Mouse (Mus musculus) intestine, embryonic 16.5 days (tissue): ENCODE measurements at regions not wholly inside any gene's neighbourhood (a gene's known extent, or its start where the extent isn't known, plus 50 kb on each side); places are given as distances from the start of the nearest gene placed in this dataset.

Experiments used
- ATAC-seq: fragments of 200-750 bp; cut with Nextera tagmentation; 2 replicates; pipeline ENCODE4 v1.8.0; 2017; ENCODE audit warnings: moderate TSS enrichment, moderate library complexity
- H3K27ac ChIP-seq: fragments of 300-500 bp; sonication (generic); 2 replicates; pipeline ENCODE4 v1.5.1; 2014; ENCODE audit warnings: mild to moderate bottlenecking, low read length
- H3K27me3 ChIP-seq: fragments of 300-500 bp; sonication (generic); replicated peaks from 2 replicates; pipeline ENCODE4 v1.6.1; 2014; ENCODE audit warnings: low read length, control low read depth, mixed read lengths; ENCODE audit not compliant: control insufficient read depth, insufficient read depth
- H3K36me3 ChIP-seq: fragments of 300-500 bp; sonication (generic); 2 replicates; pipeline ENCODE4 v1.6.1; 2014; ENCODE audit warnings: low read length, control low read depth; ENCODE audit not compliant: control insufficient read depth, insufficient read depth
- H3K4me1 ChIP-seq: fragments of 300-500 bp; sonication (generic); 2 replicates; pipeline ENCODE4 v1.6.1; 2014; ENCODE audit warnings: low read length, control low read depth, mixed read lengths; ENCODE audit not compliant: control insufficient read depth, insufficient read depth
- H3K4me2 ChIP-seq: fragments of 300-500 bp; sonication (generic); 2 replicates; pipeline ENCODE4 v1.6.1; 2014; ENCODE audit warnings: low read depth, low read length, control low read depth
- H3K4me3 ChIP-seq: fragments of 300-500 bp; sonication (generic); 2 replicates; pipeline ENCODE4 v1.5.1; 2014; ENCODE audit warnings: mild to moderate bottlenecking, low read length
- H3K9ac ChIP-seq: fragments of 300-500 bp; sonication (generic); 2 replicates; pipeline ENCODE4 v1.6.1; 2014; ENCODE audit warnings: low read depth, low read length
- H3K9me3 ChIP-seq: fragments of 300-500 bp; sonication (generic); 2 replicates; pipeline ENCODE4 v1.6.1; 2016; ENCODE audit warnings: low read length, control low read depth; ENCODE audit not compliant: control insufficient read depth
- WGBS: fragments of 180-500 bp; shearing (Covaris S2); extraction: QIAGEN DNeasy Blood & Tissue Kit; methylation state at CpG from one replicate; pipeline ENCODE4 v1.1.7; 2014; 5-methylcytosine and 5-hydroxymethylcytosine counted together

DNA sequence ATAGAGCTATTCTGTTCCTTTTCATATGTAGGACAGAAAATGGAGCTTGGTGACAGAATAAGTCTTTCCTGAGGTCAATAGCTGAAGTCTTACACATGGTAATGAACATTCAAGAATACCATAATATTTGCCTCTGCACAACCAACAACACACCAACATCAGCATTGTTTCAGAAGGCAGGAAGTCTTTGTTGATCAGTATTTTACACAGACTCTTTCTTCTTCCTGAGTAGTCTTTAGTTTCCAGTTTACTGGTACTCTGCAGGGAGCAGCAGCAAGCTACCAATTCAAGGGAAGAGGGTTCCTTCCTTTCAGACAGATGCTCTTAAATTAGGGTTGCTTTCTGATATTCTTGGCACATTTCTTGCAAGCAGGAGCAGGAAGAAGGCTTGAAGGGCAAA, 1170.7 kb upstream of the Sel1l start:
- Histone ChIP-seq H3K27me3 (no peaks in the 10 kb centered on the region), H3K4me3 (no peak overlapping the region), H3K9me3 (no peaks in the 10 kb centered on the region), H3K27ac (no peak overlapping the region), H3K4me1 (no peaks in the 10 kb centered on the region), H3K4me2 (no peak overlapping the region), H3K9ac (no peak overlapping the region), H3K36me3 (no peaks in the 10 kb centered on the region)
- ATAC-seq, result no peak

DNA sequence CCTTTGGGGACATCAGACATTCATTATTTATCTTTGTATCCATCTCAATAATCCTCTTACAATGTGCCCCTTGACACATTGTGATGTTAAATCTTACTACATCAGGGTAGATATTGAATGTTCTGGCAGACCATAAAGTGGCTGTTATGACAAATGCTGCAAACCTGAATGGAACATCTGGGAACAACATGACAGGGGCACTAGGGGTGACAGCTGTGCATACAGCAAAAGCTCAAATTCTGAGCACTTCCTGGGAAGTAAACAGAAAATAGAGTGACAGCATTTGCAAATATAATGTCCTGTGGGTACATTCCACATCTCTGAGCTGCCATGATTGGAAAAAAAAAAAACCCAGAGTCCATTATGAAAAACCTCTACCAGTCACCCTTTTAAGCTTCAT, 1162.6 kb upstream of the Sel1l start:
- ATAC-seq, result no peak
- no peak overlapping the region for H3K27ac ChIP-seq
- no peaks in the 10 kb centered on the region for H3K27me3 ChIP-seq
- no peak overlapping the region for H3K9ac ChIP-seq
- no peaks in the 10 kb centered on the region for H3K36me3 ChIP-seq
- H3K4me2 ChIP-seq, result no peak overlapping the region
- no peaks in the 10 kb centered on the region for H3K4me1 ChIP-seq
- no peak overlapping the region for H3K4me3 ChIP-seq
- H3K9me3 ChIP-seq, result no peaks in the 10 kb centered on the region

DNA sequence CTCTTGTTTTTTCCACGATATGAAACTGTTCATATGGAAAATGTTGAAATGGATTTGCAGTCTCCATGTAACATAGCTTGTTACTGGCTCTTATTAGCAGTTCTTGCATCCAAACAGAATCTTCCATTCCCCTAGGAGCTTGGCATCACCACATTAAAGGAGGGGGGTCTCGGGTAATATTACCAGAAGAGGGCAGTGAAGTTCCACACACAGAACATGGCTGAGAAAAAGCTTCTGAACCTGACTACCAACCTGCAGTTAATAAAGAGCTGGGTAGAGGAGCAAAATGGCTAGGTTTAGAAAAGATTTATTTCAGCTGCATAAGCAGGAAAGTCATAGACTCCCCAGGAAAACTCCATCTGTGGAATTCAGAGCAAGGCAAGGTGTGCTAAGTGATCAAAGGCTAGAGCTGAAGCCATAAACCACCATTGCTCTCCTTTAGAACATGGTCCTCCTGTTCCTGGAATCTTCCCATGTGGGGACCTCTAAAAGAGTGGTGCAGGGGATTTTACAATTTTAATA, 1157.9 kb upstream of the Sel1l start:
- 47% methylated on average over 2 of the region's 2 CpGs for WGBS
- Histone ChIP-seq H3K36me3 (no peaks in the 10 kb centered on the region), H3K4me1 (no peaks in the 10 kb centered on the region), H3K27ac (no peak overlapping the region), H3K9me3 (no peaks in the 10 kb centered on the region), H3K27me3 (no peaks in the 10 kb centered on the region), H3K9ac (no peak overlapping the region), H3K4me3 (no peak overlapping the region), H3K4me2 (no peak overlapping the region)
- ATAC-seq, result no peak

GRCm38 (mm10) chr12:93003125-93003524, 1154.2 kb upstream of the Sel1l start:
- ATAC-seq, result no peak
- Histone ChIP-seq H3K4me2 (no peak overlapping the region), H3K4me1 (no peaks in the 10 kb centered on the region), H3K36me3 (no peaks in the 10 kb centered on the region), H3K4me3 (no peak overlapping the region), H3K9me3 (no peaks in the 10 kb centered on the region), H3K27me3 (no peaks in the 10 kb centered on the region), H3K9ac (no peak overlapping the region), H3K27ac (no peak overlapping the region)
- 82% methylated on average over 4 of the region's 4 CpGs for WGBS

DNA sequence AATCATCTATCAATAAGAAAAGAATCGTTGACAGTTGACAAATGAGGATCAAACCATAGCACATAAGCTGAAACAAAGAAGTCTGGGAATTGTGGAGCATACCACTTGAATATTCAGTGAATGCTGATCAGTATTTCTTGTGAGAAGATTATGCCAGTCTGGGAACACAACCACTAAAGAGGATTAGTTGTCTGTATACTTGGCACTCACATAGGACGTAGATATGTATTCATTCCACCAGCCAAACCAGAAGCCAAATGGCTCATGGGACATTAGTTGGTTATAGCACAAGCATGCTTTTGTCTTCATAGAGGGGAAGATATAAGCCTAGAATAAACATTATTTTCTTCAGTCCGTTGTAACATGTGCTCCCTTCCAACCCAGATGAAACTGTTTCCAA, 1126.7 kb upstream of the Sel1l start:
- no peaks in the 10 kb centered on the region for H3K36me3 ChIP-seq
- no peaks in the 10 kb centered on the region for H3K4me1 ChIP-seq
- no peak overlapping the region for H3K27ac ChIP-seq
- 70% methylated on average over 3 of the region's 3 CpGs for WGBS
- no peak overlapping the region for H3K4me2 ChIP-seq
- no peaks in the 10 kb centered on the region for H3K9me3 ChIP-seq
- H3K27me3 ChIP-seq, result no peaks in the 10 kb centered on the region
- no peak for ATAC-seq
- H3K9ac ChIP-seq, result no peak overlapping the region
- no peak overlapping the region for H3K4me3 ChIP-seq

DNA sequence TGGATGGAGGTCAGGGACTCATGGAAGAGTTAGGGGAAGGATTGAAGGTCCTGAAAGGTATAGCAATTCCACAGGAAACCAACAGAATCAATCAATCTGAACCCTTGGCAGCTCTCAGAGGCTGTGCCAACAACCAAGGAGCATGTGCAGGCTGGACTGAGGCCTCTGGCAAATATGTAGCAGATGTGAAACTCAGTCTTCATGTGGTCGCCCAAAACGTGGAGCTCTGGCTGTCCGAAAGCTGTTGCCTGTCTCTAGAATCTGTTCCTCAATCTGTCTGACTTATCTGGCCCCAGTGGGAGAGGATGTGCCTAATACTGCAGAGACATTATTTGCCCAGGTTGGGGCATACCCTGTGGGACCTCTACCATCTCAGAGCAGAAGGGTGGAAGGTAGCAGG, 1095.4 kb upstream of the Sel1l start:
- no peak for ATAC-seq
- Histone ChIP-seq H3K36me3 (no peaks in the 10 kb centered on the region), H3K9me3 (no peaks in the 10 kb centered on the region), H3K4me1 (no peaks in the 10 kb centered on the region), H3K4me2 (no peak overlapping the region), H3K27ac (no peak overlapping the region), H3K4me3 (no peak overlapping the region), H3K9ac (no peak overlapping the region), H3K27me3 (no peaks in the 10 kb centered on the region)
- WGBS, result 90% methylated on average over 3 of the region's 3 CpGs

DNA sequence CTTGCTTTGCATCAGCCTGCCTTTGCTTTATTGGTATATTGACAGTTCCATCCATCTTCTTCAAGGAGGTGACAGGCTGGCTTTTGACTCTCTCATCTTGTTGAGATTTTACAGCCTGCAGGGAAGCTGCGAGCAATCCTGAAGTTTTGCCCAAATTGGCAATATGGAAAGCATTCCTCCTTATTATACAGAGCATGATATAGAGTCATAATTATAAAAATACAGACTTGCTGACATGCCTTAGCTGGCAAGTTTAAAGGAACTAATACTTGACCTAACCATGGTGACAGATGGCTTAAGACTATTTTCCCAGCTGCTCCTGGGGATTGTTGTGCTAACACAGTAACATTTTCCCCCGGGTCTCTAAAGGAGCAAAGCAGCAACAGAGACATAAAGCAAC, 1078.6 kb upstream of the Sel1l start:
- Histone ChIP-seq H3K9ac (no peak overlapping the region), H3K4me3 (no peak overlapping the region), H3K27me3 (no peaks in the 10 kb centered on the region), H3K4me1 (no peaks in the 10 kb centered on the region), H3K4me2 (no peak overlapping the region), H3K9me3 (no peaks in the 10 kb centered on the region), H3K27ac (no peak overlapping the region), H3K36me3 (no peaks in the 10 kb centered on the region)
- no peak for ATAC-seq
- WGBS, result 47% methylated on average over 2 of the region's 2 CpGs

- Histone ChIP-seq H3K4me2 (no peak overlapping the region), H3K4me3 (no peak overlapping the region), H3K4me1 (no peaks in the 10 kb centered on the region), H3K27me3 (no peaks in the 10 kb centered on the region), H3K27ac (no peak overlapping the region), H3K9me3 (no peaks in the 10 kb centered on the region), H3K36me3 (no peaks in the 10 kb centered on the region), H3K9ac (no peak overlapping the region)
- ATAC-seq, result no peak
- WGBS, result 17% methylated on average over 1 of the region's 1 CpGs
Measured at GRCm38 (mm10) chr12:92926942-92927341, 1078.0 kb upstream of the Sel1l start.

DNA sequence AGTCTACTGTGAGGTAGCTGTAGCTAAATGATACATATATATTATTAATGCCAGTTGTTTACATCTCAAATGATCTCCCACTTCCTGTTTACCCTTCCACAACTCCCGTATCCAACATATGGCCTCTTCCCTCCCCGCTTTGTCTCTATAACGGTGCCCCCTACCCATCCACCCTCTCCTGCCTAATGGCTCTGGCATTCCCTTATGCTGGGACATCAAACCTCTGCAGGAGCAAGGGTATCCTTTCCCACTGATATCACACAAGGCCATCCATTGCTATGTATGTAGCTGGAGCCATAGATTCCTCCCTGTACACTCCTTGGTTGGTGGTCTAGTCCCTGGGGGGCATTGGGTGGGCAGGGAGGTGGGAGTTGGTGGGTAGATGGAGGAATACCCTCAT, 1071.0 kb upstream of the Sel1l start:
- 65% methylated on average over 3 of the region's 3 CpGs for WGBS
- H3K4me2 ChIP-seq, result no peak overlapping the region
- H3K4me3 ChIP-seq, result no peak overlapping the region
- H3K4me1 ChIP-seq, result no peaks in the 10 kb centered on the region
- no peaks in the 10 kb centered on the region for H3K36me3 ChIP-seq
- no peak overlapping the region for H3K27ac ChIP-seq
- no peaks in the 10 kb centered on the region for H3K9me3 ChIP-seq
- H3K27me3 ChIP-seq, result no peaks in the 10 kb centered on the region
- ATAC-seq, result no peak
- H3K9ac ChIP-seq, result no peak overlapping the region

GRCm38 (mm10) chr12:92916267-92916666, 1067.3 kb upstream of the Sel1l start:
- H3K27ac ChIP-seq, result no peak overlapping the region
- no peak overlapping the region for H3K4me2 ChIP-seq
- no peak overlapping the region for H3K4me3 ChIP-seq
- no peak for ATAC-seq
- no peak overlapping the region for H3K9ac ChIP-seq
- no peaks in the 10 kb centered on the region for H3K9me3 ChIP-seq
- no peaks in the 10 kb centered on the region for H3K27me3 ChIP-seq
- WGBS, result 81% methylated on average over 3 of the region's 3 CpGs
- H3K4me1 ChIP-seq, result no peaks in the 10 kb centered on the region
- H3K36me3 ChIP-seq, result no peaks in the 10 kb centered on the region
